Mouse (Mus musculus) testis, adult 2 months (tissue): ENCODE measurements at regions not wholly inside any gene's neighbourhood (a gene's known extent, or its start where the extent isn't known, plus 50 kb on each side); places are given as distances from the start of the nearest gene placed in this dataset.

ENCODE experiments used
- CTCF ChIP-seq: fragments of 200-500 bp; IDR thresholded peaks from 2 replicates; pipeline ENCODE4 v1.5.1; 2012; ENCODE audit warnings: low read depth, mild to moderate bottlenecking, inconsistent platforms, low read length, moderate library complexity; ENCODE audit not compliant: control insufficient read depth, insufficient read depth, insufficient replicate concordance
- POLR2A ChIP-seq: fragments of 200-500 bp; IDR thresholded peaks from 2 replicates; pipeline ENCODE4 v1.6.1; 2012; ENCODE audit warnings: low read depth, mild to moderate bottlenecking, inconsistent platforms, low read length, moderate library complexity; ENCODE audit not compliant: control insufficient read depth

DNA sequence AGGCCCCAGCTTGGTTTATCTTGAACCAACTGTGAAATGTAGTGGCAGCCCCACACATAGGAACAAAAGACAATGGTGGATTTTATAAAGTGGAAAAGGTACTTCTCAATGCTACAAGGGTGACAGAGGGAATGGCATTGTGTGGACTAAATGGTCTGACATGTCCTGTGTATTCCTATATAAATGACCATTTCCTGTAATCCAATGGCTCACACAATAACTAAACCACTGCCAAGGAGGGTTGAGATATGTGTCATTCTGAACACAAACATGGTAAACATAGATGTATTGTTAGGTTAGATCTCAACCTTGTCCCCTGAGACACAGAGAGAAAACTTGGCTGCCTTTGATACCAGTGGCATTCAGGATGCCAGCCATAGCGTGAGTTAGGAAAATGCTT, 51.0 kb upstream of the Slc24a5 start:
- no peak for TF ChIP-seq POLR2A
- no peak for TF ChIP-seq CTCF
